Mouse (Mus musculus) CH12.LX (cell line): ENCODE data around the gene Dgat2l6.

Experiments used
- EP300 ChIP-seq: IDR thresholded peaks from 2 replicates; pipeline ENCODE4 v1.6.1; 2011; ENCODE audit warnings: low read length, improper control_type of control experiment
- JUND ChIP-seq: conservative IDR thresholded peaks from 2 replicates; pipeline ENCODE4 v1.6.1; 2011; ENCODE audit warnings: low read depth, low read length, improper control_type of control experiment

- TF ChIP-seq EP300 (no peak), JUND (no peak)
These were observed 20.3 kb upstream of the Dgat2l6 start for GRCm38 (mm10) chrX:100504175-100504851.
